Mouse (Mus musculus): ENCODE results near the gene Pithd1.
"Not testable (repeated sequence)": the region's sequence is repeated elsewhere in the genome, so short reads cannot be mapped to it uniquely, and the experiment has no call there.

The Pithd1 gene

GRCm38 (mm10) chr4:135986301-135986942 lies 642 bp downstream of the Pithd1 start:
- DNase-seq (ENCODE audit: low read depth, low spot score) = no peak

DNA sequence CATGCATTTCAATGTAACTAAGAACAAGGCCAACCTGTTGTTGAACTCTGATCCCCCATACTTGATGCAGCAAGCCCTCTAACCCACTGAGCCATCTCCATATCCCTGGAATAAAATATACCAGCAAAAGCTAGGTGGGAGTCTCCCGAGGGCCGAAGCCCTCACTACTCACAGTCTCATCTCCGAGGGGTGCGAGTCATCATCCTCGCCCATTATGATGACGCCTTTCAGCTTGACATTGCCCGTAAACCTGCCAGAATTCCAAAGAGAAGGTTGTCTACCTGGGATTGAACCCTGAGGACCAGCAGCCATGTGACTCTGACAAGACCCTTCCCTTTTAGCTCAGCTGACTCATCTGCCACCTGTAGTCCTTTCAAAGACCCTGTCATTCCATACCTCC lies 1.3 kb downstream of the Pithd1 start:
- DNase-seq (ENCODE audit: low read depth, low spot score) = no peak

GRCm38 (mm10) chr4:135985193-135985592 lies 1.9 kb downstream of the Pithd1 start:
- DNase-seq (ENCODE audit: low read depth, low spot score) = no peak

DNA sequence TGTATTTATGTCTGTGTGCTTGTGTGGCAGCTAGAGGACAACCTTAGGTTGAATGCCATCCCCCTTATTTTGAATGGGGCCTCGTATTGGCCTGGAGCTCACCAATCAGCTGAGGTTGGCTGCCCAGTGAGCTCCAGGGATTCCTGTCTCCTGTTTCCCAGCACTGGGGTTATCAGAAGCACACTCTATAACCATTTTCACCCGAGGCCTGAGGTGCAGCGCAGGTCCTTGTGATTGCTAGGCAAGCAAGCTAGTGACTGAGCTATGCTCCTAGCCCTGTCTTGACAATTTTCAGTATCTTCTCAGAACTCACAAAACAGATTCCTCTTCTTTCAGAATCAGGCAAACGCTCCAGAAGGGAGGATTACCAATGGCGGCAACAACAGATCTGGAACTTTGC lies 2.5 kb downstream of the Pithd1 start:
- no peak for DNase-seq (ENCODE audit: low read depth, low spot score)

DNA sequence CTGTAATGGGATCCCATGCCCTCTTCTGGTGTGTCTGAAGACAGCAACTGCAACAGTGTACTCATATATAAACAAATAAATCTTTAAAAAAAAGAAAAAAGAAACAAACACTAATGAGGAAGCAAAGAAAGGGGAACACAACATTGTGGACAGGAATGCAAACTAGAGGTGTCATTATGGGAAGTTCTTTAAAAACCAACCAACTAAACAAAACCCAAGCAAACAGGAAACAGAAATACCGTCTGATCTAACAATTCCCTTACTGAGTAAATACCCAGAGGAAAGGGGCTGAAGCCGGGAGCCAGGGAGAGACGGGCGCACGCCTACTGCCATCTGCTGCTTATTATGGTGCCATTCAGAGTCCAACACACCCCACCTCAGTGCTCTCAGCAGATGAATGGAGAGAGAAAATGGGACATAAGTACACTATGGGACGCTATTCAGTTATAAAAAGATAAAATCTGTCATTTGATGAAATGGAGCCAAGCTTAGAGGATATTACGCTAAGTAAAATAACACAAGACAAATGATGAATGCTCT lies 5.5 kb downstream of the Pithd1 start:
- no peak for DNase-seq (ENCODE audit: low read depth, low spot score)

DNA sequence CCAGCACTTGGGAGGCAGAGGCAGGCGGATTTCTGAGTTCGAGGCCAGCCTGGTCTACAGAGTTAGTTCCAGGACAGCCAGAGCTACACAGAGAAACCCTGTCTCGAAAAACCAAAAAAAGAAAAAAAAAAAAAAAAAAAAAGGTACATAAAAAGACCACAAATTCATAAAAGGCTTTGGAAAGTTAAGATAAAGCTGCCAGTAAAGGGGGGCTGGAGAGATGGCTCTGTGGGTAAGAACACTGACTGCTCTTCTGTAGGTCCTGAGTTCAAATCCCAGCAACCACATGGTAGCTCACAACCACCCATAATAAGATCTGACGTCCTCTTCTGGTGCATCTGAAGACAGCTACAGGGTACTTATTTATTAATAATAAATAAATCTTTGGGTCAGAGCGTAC lies 6.8 kb downstream of the Pithd1 start:
- DNase-seq (ENCODE audit: low read depth, low spot score) = not testable (repeated sequence)

DNA sequence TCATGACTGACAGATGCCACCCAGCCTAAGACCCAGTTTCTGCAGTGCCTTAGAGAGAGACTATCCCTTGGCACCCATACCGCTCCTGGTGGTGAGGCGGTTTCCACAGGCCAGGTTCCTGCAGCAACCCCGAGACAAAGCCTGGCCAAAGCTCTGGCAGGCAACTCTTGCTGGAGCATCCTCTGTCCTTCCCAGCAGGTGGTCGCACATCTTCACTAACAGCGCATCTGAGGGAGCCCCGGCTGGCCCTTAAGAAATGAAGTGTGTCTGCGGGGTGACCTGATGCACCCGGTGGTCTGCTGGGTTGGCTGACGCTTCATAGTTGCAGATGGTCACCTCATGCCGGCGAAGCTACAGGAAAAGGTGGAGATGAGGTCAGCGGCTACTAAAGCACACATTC lies 10.9 kb downstream of the Pithd1 start:
- no peak for DNase-seq (ENCODE audit: low read depth, low spot score)

- DNase-seq (ENCODE audit: low read depth, low spot score) = no peak
Measured at GRCm38 (mm10) chr4:135972911-135973811, 13.9 kb downstream of the Pithd1 start.

- DNase-seq (ENCODE audit: low read depth, low spot score) = peak; percentile 77
Measured at GRCm38 (mm10) chr4:135972556-135972906, 14.5 kb downstream of the Pithd1 start, which contains the start of gene Lypla2. Gene Lypla2 (minus strand): TSS chr4:135972626.

DNA sequence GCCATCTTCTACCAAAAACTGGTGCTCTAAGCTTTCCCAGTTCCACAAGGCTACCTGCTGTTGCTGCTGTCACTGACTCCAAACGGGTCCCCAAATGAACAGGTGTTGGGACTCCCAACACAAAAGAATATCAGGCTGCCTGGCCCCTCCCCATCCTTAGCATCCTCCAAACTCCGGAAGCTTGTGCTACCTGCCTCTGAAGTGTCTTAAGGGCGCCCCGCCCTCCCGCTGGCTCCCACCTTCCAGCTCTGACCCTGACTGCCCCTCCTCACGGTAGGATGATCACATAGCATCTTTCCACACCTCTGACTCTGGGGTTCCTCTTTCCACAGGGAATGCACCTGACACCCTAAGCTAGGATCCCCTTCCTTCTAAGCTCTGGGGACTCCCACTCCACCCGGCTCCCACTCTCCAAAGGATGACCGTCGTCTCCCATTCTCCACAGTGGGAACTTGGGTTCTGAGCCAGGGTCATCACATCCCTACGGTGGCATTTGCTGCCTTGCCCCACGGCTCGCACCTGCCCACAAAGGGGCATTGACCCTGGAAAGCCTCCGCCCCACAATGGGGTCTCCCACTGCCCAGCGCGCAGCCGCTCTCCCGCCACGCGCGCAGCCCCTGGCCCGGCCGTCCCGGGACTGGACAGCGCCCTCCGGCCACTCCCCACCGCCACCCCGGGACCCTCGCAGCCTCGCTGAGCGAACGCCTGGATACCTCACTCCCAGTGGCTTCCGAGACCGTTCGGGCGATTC lies 15.1 kb downstream of the Pithd1 start:
- no peak for DNase-seq (ENCODE audit: low read depth, low spot score)

GRCm38 (mm10) chr4:135970585-135970984 lies 16.5 kb downstream of the Pithd1 start:
- no peak for DNase-seq (ENCODE audit: low read depth, low spot score)

- DNase-seq (ENCODE audit: low read depth, low spot score) = no peak
Measured at GRCm38 (mm10) chr4:135969070-135969750, 17.9 kb downstream of the Pithd1 start.

DNA sequence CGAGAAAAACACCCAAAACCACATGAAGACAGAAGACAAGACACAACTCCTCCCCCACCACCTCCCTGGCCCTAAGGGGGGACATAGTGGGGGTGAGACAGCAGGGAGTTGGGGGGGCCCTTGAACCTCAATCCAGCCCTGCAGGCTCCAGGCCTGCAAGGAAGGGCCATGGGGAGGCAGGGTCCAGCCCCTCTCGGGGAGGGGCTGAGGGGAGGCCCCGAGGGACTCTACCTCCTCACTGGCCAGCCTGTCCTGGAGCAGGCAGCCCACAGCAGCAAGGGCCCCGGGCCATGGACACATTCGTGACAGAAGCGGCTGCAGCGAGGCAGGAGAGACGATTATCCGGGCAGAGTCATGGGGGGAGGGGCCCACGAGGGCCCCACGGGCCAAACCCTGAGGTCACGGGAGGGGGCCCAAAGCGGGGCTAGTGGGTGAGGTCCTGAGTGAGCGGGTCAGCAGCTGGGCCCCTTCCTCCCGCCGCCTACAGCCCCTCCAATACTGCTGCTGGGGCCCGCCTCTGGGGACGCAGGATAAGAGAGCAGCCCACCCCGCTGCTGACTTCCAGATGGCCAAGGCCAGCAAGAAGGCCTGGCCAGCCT lies 18.7 kb downstream of the Pithd1 start:
- DNase-seq (ENCODE audit: low read depth, low spot score) = no peak

DNA sequence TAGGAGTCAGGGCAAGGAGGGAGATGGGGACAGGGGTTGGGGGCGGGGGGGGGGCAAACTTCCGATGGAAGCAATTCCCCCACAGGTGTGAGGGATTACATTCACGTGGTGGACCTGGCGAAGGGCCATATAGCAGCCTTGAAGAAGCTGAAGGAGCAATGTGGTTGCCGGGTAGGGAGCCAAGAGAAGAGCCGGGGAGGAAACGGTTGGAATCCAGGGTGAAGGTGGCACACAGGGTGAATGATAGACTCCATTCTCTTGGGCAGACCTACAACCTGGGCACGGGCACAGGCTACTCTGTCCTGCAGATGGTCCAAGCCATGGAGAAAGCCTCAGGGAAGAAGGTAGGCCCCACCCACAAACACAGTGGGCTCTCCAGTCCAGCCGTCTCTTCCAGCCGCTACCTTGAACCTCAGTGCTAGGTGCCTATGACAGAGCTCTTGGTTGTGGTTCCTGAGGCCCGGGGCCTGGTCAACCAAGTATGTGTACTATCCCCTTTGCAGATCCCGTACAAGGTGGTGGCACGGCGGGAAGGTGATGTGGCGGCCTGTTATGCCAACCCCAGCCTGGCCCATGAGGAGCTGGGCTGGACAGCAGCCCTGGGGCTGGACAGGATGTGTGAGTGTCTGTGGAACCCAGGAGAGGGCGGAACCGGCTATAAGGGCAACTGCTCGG lies 19.8 kb downstream of the Pithd1 start:
- DNase-seq (ENCODE audit: low read depth, low spot score) = no peak

DNA sequence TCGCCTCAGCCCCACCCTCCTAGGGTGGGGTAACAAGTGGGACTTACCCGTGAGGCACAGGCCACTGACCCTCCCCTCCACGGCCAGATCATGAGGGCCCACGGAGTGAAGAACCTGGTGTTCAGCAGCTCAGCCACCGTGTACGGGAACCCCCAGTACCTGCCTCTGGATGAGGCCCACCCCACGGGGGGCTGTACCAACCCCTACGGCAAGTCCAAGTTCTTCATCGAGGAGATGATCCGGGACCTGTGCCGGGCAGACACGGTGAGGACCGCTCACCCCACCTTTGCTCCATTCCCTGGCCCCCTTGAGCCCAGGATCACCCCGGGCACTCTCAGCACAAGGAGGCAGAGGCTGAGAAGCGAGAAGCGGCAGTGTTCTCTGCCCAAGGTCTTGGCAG lies 20.8 kb downstream of the Pithd1 start:
- no peak for DNase-seq (ENCODE audit: low read depth, low spot score)

DNA sequence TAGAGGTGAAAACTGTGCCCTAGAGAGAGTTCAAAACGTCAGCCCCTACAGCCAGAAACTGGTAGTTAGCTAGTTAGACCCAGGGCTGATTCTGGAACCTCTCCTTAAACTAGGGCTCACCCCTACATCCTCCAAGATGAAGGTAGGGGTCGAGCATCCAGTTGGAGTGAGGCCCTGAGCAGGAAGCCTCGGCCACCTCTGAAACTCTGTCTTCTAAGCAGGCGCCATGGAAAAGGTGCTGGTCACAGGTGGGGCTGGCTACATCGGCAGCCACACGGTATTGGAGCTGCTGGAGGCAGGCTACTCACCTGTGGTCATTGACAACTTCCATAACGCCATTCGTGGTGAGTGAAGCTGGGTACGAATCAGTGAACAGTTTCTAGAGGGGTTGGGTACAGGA lies 22.0 kb downstream of the Pithd1 start:
- no peak for DNase-seq (ENCODE audit: low read depth, low spot score)

DNA sequence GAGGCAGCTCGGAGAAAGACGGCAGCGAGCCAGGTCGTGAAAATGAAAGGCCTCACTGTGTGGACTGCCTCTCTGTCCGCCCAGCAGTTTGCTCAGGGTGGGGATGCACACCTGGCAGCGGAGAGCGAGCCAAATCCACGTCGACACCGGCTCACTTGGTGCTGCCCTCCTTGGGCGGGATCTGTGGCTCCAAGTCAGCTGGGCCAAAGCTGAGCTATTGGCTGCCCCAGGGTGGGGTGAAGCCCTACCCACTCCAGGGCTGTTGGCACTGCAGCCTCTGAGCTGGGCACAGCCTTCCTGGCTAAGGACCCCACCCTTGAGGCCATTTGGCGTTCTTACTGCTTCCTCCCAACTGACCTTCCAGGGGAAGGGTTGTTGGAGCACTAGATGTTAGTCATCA lies 22.6 kb downstream of the Pithd1 start:
- DNase-seq (ENCODE audit: low read depth, low spot score) = no peak

DNA sequence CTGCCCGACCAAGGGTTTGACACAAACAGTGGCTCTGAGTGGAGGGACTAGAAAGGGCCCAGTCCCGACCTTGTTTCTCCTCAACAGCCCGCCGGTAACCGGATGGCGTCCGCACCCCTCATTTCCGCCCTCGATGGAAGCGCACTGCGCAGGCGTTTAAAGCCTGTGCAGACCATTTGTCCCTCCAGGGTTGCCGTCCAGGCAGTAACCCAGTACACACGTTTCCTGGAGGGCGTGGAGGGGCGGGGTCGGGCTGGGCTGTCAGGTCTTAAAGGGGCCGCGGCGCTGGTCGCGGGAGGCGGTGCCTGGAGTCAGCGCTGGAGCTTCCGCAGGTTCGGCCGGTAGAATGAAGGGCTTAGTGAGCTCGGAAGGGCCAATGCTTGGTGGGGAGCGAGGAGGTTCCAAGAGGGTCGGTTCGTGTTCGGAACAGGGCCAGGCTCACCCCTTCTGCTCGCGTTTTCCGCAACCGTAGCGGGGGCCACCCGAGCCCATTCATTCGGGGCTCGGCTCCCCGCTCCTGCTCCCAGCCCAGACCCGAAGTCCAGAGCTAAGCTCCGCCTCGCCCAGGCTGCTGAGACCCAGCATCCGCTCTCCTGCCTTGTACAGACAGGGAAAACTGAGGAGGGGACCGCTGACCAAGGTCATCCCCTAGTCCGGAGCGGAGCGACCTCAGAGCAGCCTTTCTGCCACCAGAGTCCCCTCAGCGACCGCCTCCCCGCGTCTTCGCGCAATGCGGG lies 23.4 kb downstream of the Pithd1 start, which contains the start of gene Gale:
Gale (plus strand) TSS at position 271 of the 737 bp plus-strand sequence.
- peak; percentile 96 for DNase-seq (ENCODE audit: low read depth, low spot score)

DNA sequence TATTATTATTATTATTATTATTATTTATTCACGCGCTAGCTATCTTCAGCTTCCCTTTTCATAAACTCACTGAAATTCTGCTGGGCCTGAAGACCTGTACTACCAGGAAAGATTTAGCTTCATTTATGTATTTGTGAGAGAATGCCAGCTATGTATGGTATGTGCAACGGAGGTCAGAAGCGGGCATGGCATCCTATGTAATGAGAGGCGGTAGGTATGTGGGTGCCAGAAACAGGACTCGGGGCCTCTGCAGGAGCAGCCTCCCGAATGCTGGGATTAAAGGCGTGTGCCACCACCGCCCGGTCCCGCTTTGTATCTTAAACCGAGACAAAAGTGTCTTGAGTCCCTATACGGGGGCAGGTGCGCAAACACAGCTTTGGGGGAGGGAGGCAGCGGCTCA lies 24.1 kb downstream of the Pithd1 start:
- DNase-seq (ENCODE audit: low read depth, low spot score) = no peak

GRCm38 (mm10) chr4:135962198-135962597 lies 24.9 kb downstream of the Pithd1 start:
- no peak for DNase-seq (ENCODE audit: low read depth, low spot score)
